Mouse (Mus musculus) midbrain, embryonic 15.5 days (tissue): ENCODE measurements around the gene Tgfb1. TPM values are rescaled to one million over a fixed set of nuclear protein-coding genes. Genes with fewer than 3 reads are reported as not detected.

Source experiments
- ATAC-seq: fragments of 200-750 bp; cut with Nextera tagmentation; replicated peaks from 2 replicates; pipeline ENCODE4 v1.8.0; 2017; ENCODE audit warnings: moderate TSS enrichment
- H3K27ac ChIP-seq: fragments of 300-500 bp; sonication (generic); 2 replicates; pipeline ENCODE4 v1.5.1; 2015; ENCODE audit warnings: mild to moderate bottlenecking, inconsistent platforms
- H3K27me3 ChIP-seq: fragments of 300-500 bp; sonication (generic); replicated peaks from 2 replicates; pipeline ENCODE4 v1.6.1; 2015; ENCODE audit warnings: inconsistent platforms
- H3K36me3 ChIP-seq: fragments of 300-500 bp; sonication (generic); replicated peaks from 2 replicates; pipeline ENCODE4 v1.6.1; 2015; ENCODE audit warnings: inconsistent platforms
- H3K4me1 ChIP-seq: fragments of 300-500 bp; sonication (generic); 2 replicates; pipeline ENCODE4 v1.6.1; 2015; ENCODE audit warnings: inconsistent platforms
- H3K4me2 ChIP-seq: fragments of 300-500 bp; sonication (generic); 2 replicates; pipeline ENCODE4 v1.6.1; 2015; ENCODE audit warnings: inconsistent platforms, mild to moderate bottlenecking, moderate library complexity
- H3K4me3 ChIP-seq: fragments of 300-500 bp; sonication (generic); 2 replicates; pipeline ENCODE4 v1.5.1; 2015; ENCODE audit warnings: mild to moderate bottlenecking, inconsistent platforms
- H3K9ac ChIP-seq: fragments of 300-500 bp; sonication (generic); 2 replicates; pipeline ENCODE4 v1.6.1; 2015; ENCODE audit warnings: mild to moderate bottlenecking, inconsistent platforms
- H3K9me3 ChIP-seq: fragments of 300-500 bp; sonication (generic); 2 replicates; pipeline ENCODE4 v1.6.1; 2016; ENCODE audit warnings: inconsistent platforms
- WGBS: fragments of 180-500 bp; shearing (Covaris S2); methylation state at CpG from one replicate; pipeline ENCODE4 v1.1.7; 2015; ENCODE audit warnings: mixed read lengths; 5-methylcytosine and 5-hydroxymethylcytosine counted together
- polyA plus RNA-seq: library from polyadenylated mRNA; unstranded; fragments of >200 nt; fragmentation: Nextera tagmentation; extraction: Ambion mirVana; gene quantifications from 2 replicates; pipeline ENCODE4 v1.2.1, GENCODE M21; 2015

The Tgfb1 gene
- polyA plus RNA-seq, 1 experiment from 2014 or later = 0.56 TPM

DNA sequence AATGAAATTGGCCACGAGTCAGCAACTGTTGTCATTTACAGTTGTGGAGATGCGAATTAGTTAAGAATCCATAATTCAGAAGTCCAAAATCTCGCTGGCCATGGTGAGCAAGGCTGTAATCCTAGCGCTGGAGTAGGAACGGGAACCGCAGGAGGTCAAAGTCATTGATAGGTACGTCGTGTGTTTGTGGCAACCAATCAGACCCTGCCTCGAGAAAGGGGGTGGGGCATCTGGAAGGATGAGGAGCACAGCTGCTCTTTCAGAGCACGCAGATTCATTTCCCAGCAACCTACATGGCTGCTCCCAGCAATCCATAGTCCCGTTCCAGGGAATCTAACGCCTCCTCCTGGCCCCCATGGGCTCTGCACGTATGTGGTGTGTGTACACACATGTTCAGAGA is 13.0 kb downstream of the Tgfb1 start:
- Histone ChIP-seq H3K27ac (no peak overlapping the region), H3K4me3 (no peak overlapping the region), H3K9me3 (no peaks in the 10 kb centered on the region), H3K4me2 (no peak overlapping the region), H3K4me1 (peaks cover 10% of the 10 kb centered on the region), H3K27me3 (peaks cover 10% of the 10 kb centered on the region; the same call in 1 of the 2 replicates), H3K9ac (no peak overlapping the region), H3K36me3 (no peaks in the 10 kb centered on the region)
- ATAC-seq = no peak
- WGBS = 60% methylated on average over 13 of the region's 13 CpGs

DNA sequence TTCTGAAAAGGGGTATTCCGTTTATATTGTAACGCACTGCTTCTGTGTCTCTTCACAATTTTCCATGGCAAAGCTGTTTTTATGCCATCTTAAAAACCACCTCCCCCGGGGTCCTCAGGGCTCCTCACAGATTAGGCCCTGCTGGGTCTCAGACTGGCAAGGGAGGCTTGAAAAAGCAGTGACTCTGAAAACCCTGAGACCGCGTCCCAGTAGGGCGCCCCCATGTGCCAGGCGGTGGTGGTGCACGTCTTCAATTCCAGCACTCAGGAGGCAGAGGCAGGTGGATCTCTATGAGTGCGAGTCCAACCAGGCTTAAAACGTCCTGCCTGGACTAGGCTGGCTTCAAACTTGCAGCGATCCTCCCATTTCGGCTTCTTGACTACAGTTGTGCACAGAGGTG is 13.9 kb downstream of the Tgfb1 start:
- Histone ChIP-seq H3K9me3 (no peaks in the 10 kb centered on the region), H3K27ac (no peak overlapping the region), H3K4me1 (peaks cover 14% of the 10 kb centered on the region), H3K27me3 (peaks cover 10% of the 10 kb centered on the region; the same call in 1 of the 2 replicates), H3K4me3 (no peak overlapping the region), H3K36me3 (no peaks in the 10 kb centered on the region), H3K9ac (no peak overlapping the region), H3K4me2 (no peak overlapping the region)
- 75% methylated on average over 12 of the region's 12 CpGs for WGBS
- ATAC-seq = no peak

DNA sequence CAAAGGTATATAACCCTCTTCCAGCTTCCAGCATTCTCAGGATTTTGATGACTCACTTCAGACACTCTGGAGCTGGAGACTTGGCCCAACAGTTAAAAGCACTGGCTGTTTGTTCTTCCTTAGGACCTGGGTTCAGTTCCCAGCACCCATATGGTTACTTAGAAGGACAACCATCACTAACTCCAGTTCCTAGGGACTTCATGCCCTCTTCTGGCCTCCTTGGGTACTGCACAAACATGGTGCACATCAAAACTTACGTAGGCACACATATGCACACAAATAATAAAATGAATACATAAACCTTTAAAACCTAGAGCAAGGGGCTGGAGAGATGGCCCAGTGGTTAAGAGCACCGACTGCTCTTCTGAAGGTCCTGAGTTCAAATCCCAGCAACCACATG is 15.5 kb downstream of the Tgfb1 start:
- H3K4me2 ChIP-seq = no peak overlapping the region
- WGBS = 95% methylated on average over 2 of the region's 2 CpGs
- no peak overlapping the region for H3K9ac ChIP-seq
- no peaks in the 10 kb centered on the region for H3K36me3 ChIP-seq
- H3K9me3 ChIP-seq = no peaks in the 10 kb centered on the region
- no peak for ATAC-seq
- H3K4me3 ChIP-seq = no peak overlapping the region
- H3K27me3 ChIP-seq = peaks cover 10% of the 10 kb centered on the region; the same call in 1 of the 2 replicates
- H3K4me1 ChIP-seq = peaks cover 14% of the 10 kb centered on the region
- no peak overlapping the region for H3K27ac ChIP-seq

DNA sequence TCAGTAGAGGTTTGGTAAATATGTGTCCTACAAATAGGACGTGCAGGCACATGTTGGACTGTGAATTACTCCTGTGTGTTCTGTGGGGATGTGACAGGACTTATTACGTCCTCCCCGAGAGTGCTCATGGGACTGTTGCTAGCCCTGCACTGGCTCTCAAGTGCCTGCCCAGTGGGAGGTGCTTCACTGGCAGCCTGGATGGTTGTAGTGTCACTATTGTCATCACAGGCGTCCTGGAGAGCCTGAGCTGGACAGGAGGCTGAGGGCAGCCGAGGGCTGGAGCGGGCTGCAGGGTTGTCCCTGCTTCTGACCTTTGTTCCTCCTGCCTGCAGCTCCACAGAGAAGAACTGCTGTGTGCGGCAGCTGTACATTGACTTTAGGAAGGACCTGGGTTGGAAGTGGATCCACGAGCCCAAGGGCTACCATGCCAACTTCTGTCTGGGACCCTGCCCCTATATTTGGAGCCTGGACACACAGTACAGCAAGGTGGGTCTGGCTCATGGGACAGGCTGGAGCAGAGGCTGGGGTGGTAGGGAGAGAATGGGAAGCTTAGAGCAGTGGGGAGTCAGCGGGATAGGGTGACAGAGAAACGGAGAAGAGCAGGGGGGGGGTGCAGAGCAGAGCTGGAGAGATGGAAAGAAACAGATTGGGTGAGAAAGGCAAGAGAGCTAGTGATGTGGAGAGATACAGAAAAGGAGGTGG is 17.1 kb downstream of the Tgfb1 start:
- Histone ChIP-seq H3K27ac (no peak overlapping the region), H3K4me2 (peak overlapping the region; percentile 72), H3K9ac (no peak overlapping the region), H3K9me3 (no peaks in the 10 kb centered on the region), H3K4me3 (peak overlapping the region; percentile 39), H3K36me3 (no peaks in the 10 kb centered on the region), H3K4me1 (peaks cover 14% of the 10 kb centered on the region), H3K27me3 (peaks cover 10% of the 10 kb centered on the region; the same call in 1 of the 2 replicates)
- ATAC-seq = peak; percentile 53
- 20% methylated on average over 10 of the region's 10 CpGs for WGBS

DNA sequence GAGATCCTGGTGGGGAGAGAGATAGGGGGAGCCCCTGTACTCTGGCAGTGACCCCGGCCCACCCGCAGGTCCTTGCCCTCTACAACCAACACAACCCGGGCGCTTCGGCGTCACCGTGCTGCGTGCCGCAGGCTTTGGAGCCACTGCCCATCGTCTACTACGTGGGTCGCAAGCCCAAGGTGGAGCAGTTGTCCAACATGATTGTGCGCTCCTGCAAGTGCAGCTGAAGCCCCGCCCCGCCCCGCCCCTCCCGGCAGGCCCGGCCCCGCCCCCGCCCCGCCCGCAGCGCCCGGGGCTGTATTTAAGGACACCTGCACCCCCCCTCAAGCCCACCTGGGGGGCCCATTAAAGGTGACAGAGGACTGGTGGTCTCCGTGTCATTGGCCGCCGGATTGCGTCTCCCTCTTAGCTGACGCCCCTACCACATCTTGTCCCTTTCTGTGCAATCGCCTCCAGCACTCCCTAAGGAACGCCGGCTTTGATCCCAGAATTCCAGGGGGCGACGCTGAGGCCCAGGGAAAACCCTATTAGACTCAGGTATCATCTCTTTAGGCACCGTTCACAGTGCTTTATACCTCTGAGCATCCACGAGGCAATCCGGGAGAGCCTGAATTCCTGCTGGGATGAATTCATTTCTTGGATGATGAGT is 18.0 kb downstream of the Tgfb1 start:
- 6% methylated on average over 33 of the region's 37 CpGs for WGBS
- no peak overlapping the region for H3K27ac ChIP-seq
- peaks cover 17% of the 10 kb centered on the region for H3K4me1 ChIP-seq
- no peaks in the 10 kb centered on the region for H3K9me3 ChIP-seq
- peak overlapping the region; percentile 39 for H3K4me3 ChIP-seq
- peak overlapping the region; percentile 35 for H3K9ac ChIP-seq
- H3K27me3 ChIP-seq = peaks cover 10% of the 10 kb centered on the region; the same call in 1 of the 2 replicates
- no peaks in the 10 kb centered on the region for H3K36me3 ChIP-seq
- H3K4me2 ChIP-seq = peak overlapping the region; percentile 72
- peak; percentile 52 for ATAC-seq

DNA sequence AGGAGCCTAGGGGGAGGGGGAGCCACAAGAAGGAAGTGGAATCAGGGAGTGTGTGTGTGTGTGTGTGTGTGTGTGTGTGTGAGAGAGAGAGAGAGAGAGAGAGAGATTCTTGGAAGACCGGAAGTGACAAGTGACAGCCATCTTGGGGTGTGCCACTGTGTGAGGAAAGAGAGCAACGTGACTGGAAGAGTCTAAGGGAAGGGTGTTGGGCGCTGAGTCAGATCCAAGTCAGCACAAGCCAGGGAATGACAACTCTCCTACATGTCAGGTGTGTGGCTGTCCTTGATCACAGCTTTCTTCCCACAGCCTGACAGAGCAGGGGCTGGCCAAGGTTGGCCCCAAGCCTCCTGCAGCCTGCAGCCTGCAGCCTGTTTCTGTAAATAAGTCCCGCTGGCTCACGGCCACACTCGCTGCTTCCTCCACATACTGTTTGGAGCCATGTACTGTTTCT is 19.0 kb downstream of the Tgfb1 start:
- WGBS = 69% methylated on average over 6 of the region's 6 CpGs
- no peak overlapping the region for H3K4me2 ChIP-seq
- H3K9ac ChIP-seq = no peak overlapping the region
- H3K27me3 ChIP-seq = peaks cover 10% of the 10 kb centered on the region; the same call in 1 of the 2 replicates
- H3K4me3 ChIP-seq = no peak overlapping the region
- H3K4me1 ChIP-seq = peaks cover 26% of the 10 kb centered on the region
- ATAC-seq = no peak
- no peaks in the 10 kb centered on the region for H3K36me3 ChIP-seq
- no peak overlapping the region for H3K27ac ChIP-seq
- no peaks in the 10 kb centered on the region for H3K9me3 ChIP-seq

DNA sequence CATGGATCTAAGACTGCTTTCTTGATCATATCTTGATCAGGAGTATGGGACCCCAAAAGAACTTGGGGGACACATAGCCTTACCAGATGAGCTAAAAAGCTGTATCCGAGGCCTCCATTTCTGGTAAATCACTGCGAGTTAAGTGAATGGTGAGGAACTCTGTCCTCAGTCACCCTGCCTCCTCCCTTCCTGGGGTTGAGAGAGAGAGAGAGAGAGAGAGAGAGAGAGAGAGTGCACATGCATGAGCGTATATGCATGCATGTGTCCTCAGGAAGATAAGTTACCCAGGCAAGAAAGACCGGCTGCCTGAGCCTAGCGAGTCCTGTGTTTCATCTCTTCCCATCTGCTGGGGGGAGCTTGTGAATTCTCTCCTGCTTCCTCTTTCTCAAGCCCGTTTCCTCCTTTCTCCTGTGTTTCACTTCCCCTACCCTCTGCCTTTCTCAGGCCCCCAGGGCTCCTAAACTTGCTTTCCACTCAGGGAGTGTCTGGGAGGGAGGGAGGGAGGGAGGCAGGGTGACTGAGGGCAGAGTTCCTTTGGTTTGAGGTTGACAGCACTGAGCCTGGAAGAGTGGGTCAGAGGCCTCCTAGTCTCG is 19.9 kb downstream of the Tgfb1 start:
- H3K4me2 ChIP-seq = no peak overlapping the region
- peaks cover 10% of the 10 kb centered on the region; the same call in 1 of the 2 replicates for H3K27me3 ChIP-seq
- no peaks in the 10 kb centered on the region for H3K9me3 ChIP-seq
- WGBS = 71% methylated on average over 7 of the region's 7 CpGs
- H3K4me3 ChIP-seq = no peak overlapping the region
- H3K4me1 ChIP-seq = peaks cover 31% of the 10 kb centered on the region
- ATAC-seq = no peak
- H3K27ac ChIP-seq = no peak overlapping the region
- H3K9ac ChIP-seq = no peak overlapping the region
- H3K36me3 ChIP-seq = no peaks in the 10 kb centered on the region

DNA sequence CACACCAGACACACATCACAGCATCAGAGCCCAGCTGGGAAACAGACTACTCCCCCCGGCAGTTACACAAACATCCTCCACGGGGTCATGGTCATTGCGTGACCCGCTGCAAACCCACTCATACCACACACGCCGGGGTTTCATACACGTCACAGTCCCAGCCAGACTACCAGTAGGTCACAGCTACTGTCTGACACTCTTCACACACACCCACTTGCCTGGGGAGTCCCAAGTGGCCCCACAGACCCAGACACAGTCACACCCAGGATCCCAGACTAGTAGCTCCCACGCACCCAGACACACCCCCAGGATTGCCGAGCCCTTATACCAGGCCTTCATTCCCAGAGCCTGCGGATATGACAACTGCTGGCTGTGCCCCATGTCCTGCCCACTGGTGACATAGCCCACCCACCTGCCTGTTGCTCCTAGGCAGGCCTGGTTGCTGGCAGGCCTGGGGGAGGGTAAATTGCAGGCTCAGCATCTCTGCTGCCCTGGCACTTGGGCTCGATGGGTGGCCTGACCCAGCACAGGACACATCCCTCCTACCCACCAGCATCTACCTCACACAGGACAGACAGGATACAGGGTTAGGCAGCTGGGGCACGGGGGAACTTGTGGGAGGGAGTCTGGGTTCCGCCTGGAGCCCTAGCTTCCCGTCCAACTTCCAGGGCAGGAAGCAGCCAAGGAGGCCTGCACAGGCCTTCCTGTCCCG is 20.9 kb downstream of the Tgfb1 start:
- Histone ChIP-seq H3K9me3 (no peaks in the 10 kb centered on the region), H3K4me2 (no peak overlapping the region), H3K36me3 (no peaks in the 10 kb centered on the region), H3K27ac (peak overlapping the region; percentile 38; the same call in 1 of the 2 replicates), H3K27me3 (peaks cover 10% of the 10 kb centered on the region; the same call in 1 of the 2 replicates), H3K9ac (no peak overlapping the region), H3K4me3 (no peak overlapping the region), H3K4me1 (peaks cover 31% of the 10 kb centered on the region)
- ATAC-seq = no peak
- WGBS = 73% methylated on average over 15 of the region's 15 CpGs

DNA sequence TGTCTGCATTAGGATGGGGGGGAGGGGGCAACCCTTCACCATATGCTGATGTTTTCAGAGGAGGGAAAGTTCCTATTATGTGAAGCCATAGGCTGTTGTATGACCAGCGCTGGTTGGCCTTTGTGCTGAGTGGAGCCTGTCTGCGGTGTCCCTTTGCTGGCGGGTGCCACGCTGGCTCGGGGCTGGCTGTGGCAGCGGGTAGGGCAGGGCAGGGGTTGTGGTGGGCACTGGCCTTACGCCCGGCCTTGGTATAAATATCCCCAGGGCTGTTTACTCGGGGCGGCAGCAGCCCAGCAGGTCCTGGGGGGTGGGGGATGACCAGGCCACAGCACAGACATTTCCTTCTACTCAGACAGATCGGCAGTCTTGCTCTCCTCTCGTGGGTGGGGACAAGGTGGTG is 23.2 kb downstream of the Tgfb1 start:
- Histone ChIP-seq H3K4me2 (no peak overlapping the region), H3K4me3 (no peak overlapping the region), H3K4me1 (peaks cover 20% of the 10 kb centered on the region), H3K36me3 (peaks cover 17% of the 10 kb centered on the region), H3K27me3 (no peaks in the 10 kb centered on the region), H3K9me3 (no peaks in the 10 kb centered on the region), H3K27ac (no peak overlapping the region), H3K9ac (peak overlapping the region; percentile 34)
- ATAC-seq = peak; percentile 7; the same call in 1 of the 2 replicates
- 17% methylated on average over 12 of the region's 12 CpGs for WGBS

DNA sequence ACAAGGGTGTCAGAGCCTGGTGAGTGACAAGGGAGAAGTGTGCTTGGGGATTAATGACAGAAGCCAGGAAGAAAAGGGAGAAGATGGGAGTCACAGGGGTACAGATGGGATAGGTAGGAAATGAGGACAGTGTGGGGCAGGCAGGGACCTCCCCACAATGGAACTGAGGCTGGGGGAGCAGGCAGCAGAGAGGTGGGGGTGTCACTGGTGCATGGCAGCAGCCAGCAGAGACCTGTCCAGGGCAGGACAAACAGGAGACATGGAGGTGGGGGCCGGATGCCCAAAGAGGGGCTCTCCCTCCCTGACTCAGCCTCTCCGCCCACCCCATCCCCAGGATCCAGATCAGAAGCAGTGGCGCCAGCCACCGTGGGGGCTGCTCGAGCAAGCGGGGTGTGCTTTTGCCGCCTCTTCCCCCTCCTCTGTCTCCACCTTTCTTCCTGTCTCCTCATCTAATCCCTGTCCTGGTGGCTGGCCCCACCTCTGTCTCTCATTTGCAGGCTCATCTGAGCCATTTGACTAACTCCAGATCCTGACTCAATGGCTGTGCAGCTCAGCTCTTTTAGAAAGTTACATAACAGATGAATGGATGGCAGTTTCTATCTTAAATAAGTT is 23.8 kb downstream of the Tgfb1 start:
- H3K4me3 ChIP-seq = no peak overlapping the region
- H3K4me1 ChIP-seq = peaks cover 17% of the 10 kb centered on the region
- peak overlapping the region; percentile 34; the same call in 1 of the 2 replicates for H3K9ac ChIP-seq
- no peaks in the 10 kb centered on the region for H3K9me3 ChIP-seq
- no peaks in the 10 kb centered on the region for H3K27me3 ChIP-seq
- WGBS = 7% methylated on average over 6 of the region's 7 CpGs
- peak overlapping the region; percentile 8; the same call in 1 of the 2 replicates for H3K4me2 ChIP-seq
- no peak overlapping the region for H3K27ac ChIP-seq
- peak; percentile 28; the same call in 1 of the 2 replicates for ATAC-seq
- peaks cover 24% of the 10 kb centered on the region for H3K36me3 ChIP-seq

DNA sequence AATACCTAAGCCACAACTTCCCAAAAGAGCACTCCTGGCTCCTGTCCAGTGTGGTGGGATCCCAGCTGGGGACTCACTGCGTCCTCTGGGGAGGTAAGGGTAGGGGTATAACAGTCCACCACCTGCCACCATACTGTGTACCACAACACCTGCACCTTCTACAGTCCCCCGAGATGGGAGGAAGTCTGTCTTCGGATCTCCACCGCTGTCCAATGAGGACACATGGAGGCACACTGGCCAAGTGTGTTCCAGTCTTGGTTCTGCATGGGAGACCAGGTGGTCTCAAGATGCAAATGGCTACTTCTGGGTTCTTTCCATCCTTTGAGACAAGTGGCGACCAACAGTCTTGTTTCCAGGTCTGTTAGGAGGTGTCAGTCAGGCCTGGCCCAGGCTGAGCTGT is 24.4 kb downstream of the Tgfb1 start:
- WGBS = 60% methylated on average over 5 of the region's 5 CpGs
- Histone ChIP-seq H3K27ac (no peak overlapping the region), H3K9ac (no peak overlapping the region), H3K4me1 (peaks cover 17% of the 10 kb centered on the region), H3K36me3 (peaks cover 29% of the 10 kb centered on the region), H3K27me3 (no peaks in the 10 kb centered on the region), H3K4me2 (no peak overlapping the region), H3K4me3 (no peak overlapping the region), H3K9me3 (no peaks in the 10 kb centered on the region)
- ATAC-seq = no peak
